Mouse (Mus musculus) cortical plate, adult 2 months (tissue): ENCODE results near the gene Slc39a13.

Source experiments
- CTCF ChIP-seq: fragments of 200-500 bp; IDR thresholded peaks from 2 replicates; pipeline ENCODE4 v1.5.1; 2011; ENCODE audit warnings: mild to moderate bottlenecking, control low read depth, low read length; ENCODE audit not compliant: insufficient read depth; ENCODE audit errors: extremely low read depth
- POLR2A ChIP-seq: fragments of 200-500 bp; IDR thresholded peaks from 2 replicates; pipeline ENCODE4 v1.6.1; 2011; ENCODE audit warnings: mild to moderate bottlenecking, low read length, control low read depth; ENCODE audit not compliant: insufficient read depth; ENCODE audit errors: extremely low read depth

GRCm38 (mm10) chr2:91015386-91015785 lies 54.8 kb downstream of the Slc39a13 start:
- no peak for TF ChIP-seq CTCF
- TF ChIP-seq POLR2A: no peak
